Mouse (Mus musculus): ENCODE measurements around the gene Aak1.

The Aak1 gene

GRCm38 (mm10) chr6:86886803-86887202 lies 37.5 kb downstream of the Aak1 start:
- DNase-seq (ENCODE audit: low spot score in 2 of 2): no peak

GRCm38 (mm10) chr6:86897520-86897919 lies 48.2 kb downstream of the Aak1 start:
- no peak for DNase-seq (ENCODE audit: low spot score in 2 of 2)

DNA sequence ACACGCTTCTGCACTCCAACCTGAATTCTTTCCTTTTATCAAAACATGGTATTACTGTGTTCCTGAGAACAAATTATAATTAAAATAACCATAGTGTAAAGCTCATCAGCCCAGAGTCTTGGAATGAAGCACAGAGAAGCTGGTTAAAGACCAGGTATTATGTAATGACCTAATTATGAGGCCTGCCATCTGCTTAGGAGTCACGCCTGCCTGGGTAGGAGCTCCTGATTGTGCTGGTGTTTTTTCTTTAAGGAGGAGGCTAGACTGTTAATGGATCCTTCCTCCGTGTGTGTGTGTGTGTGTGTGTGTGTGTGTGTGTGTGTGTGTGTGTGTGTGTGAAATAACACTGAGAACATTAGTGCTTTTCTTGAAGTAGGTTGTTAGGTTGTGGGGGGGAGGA lies 49.7 kb downstream of the Aak1 start:
- no peak for DNase-seq (ENCODE audit: low spot score in 2 of 2)

GRCm38 (mm10) chr6:86899965-86900364 lies 50.6 kb downstream of the Aak1 start:
- no peak for DNase-seq (ENCODE audit: low spot score in 2 of 2)

DNA sequence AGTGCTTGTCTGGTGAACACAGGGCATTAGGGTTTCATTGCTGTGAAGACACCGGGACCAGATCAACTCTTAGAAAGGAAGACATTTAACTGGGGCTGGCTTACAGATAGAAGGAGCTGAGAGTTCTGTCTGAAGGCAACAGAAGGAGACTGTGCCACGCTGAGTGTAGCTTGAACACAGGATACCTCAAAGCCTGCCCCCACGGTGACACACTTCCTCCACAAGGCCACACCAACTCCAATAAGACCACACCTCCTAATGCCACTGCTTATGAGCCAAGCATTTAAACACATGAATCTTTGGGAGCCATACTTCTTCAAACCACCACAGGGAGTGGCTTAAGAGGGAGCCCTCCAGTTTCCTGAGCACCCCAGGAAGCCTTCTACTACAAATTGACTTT lies 51.2 kb downstream of the Aak1 start:
- DNase-seq (ENCODE audit: low spot score in 2 of 2): no peak

DNA sequence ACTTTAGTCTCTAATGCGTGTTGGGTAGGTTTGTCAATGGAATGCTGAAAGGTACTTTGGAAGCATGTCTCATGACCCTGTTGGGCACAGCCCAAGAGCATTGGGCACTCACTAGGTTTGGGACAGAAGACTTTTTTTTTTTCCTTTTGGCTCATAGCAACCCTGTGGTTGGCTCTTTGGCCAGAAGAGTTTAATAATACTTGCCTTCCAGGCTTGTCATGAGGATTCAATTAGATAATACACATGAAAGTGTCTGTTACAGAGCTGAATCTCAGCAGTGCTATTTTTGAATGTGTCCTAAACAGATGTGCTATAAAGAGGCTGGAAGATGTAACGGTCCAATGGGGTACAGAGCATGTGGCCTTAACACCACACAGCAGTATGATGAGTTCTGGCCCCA lies 56.2 kb downstream of the Aak1 start:
- no peak for DNase-seq (ENCODE audit: low spot score in 2 of 2)

- no peak for DNase-seq (ENCODE audit: low spot score in 2 of 2)
These were observed 57.9 kb downstream of the Aak1 start for GRCm38 (mm10) chr6:86907191-86907590.

DNA sequence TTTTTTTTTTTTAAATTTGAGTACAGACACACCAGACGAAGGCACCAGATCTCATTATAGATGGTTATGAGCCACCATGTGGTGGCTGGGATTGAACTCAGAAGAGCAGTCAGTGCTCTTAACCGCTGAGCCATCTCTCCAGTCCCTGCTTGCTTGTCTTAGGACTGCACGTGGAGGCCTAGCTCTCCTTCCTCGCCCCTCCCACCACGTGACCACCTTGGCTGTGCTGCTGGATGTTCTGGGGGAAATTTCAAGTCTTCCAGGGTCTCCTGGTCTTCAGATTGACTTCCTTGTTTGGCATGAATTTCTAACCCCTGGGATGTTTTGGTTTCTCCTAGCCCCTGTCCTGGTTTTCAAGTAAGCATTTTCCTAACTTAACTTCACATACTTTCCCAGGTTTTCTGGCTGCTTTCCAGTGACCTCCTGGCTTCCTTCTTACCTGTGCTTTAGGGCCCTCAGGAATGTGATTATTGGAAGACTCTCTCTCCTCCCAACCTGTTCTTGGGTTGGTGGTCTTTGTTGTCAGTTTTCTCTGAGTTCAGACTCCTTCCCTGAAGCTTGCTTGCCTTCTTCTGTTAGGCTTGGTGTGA lies 59.3 kb downstream of the Aak1 start:
- DNase-seq (ENCODE audit: low spot score in 2 of 2): no peak

DNA sequence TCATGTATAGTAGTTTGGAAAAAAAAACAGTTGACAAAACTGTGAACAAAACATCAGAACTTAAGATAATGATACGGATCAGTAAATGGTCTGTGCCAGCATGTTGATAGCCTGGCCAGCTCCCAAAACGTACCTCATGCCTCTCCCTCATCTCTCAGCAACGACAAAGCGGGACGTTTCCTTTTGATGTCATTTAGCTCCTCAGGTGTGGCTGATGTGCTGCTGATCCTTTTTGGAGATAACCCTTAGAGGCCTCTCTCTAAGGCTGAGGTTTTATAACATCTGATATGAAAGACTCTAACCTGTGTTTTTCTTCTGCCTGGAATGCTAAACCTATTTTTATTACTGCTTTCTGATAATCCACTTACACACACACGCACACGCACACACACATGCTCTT lies 60.6 kb downstream of the Aak1 start:
- DNase-seq (ENCODE audit: low spot score in 2 of 2): no peak

- no peak for DNase-seq (ENCODE audit: low spot score in 2 of 2)
These were observed 67.0 kb downstream of the Aak1 start for GRCm38 (mm10) chr6:86916157-86916820.

DNA sequence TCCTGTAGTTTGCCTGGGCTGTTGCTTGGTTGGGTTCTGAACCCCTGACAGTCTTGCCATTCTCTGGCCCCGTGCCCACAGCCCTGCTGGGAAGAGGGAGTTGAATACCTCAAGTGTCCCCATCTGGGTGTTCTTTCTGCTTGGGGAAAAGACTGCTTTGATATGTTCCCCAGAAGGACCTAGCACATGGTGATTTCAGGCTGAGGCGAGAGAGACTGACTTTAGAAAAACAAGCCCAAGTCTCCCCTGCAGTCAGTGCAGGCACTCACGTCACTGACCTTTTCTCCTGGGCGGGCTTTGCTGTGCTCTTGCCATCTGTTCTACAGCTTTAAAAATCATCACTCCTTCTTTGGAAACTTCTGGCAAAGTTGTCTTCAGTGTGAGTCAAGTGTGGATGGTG lies 67.9 kb downstream of the Aak1 start:
- DNase-seq (ENCODE audit: low spot score in 2 of 2): no peak

DNA sequence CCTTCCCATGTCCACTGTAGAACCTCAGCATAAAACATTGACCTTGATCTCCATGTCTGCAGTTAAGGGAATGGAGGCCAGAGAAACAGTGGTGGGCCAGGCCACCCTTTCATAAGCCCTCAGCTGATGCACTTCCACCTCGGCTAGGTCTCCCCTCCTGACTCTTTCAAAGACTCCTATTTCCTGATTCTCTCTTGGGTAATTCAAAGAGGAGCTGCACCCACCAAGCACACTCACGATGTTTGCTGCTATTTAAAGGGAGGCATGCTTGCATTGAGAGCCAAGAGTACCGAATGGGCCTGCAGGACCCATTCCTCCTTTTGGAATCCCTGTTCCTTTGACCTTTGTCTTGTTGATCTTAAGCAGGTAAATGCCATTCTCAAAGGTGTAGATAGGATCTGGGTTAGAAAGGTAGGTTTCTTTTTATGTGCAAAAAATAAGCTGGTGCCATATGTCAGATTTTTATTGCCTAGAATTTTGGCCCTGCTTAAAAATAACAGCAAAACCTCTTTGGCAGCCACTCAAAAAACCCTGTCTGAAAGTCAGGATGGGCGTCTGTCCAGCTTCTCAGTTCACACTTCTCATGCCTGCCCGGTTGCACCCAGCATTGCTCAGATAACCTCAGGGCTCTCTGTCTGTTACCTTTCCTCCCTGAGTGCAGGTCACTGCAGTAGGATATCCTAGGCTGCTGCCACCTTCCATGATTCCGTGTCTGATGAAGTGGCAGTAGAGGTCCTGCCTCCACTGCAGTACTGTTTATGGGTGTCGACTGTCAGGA lies 68.9 kb downstream of the Aak1 start:
- no peak for DNase-seq (ENCODE audit: low spot score in 2 of 2)

DNA sequence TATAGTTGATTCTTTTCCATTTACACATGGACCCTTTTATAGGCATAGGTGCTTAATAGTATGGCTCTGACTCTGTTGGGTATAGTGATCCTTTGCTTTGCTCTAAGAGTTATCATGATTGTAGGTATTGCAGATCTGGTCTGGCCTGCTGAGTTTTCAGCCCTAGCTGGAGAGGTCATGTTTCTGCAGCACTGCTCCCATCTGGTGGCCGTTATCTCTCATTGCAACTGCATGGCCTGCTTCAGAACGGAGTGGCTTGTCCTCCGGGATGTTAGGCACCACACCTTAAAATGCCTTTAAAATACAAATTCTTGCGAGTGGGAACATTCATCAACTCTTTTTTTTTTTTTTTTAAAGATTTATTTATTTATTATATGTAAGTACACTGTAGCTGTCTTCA lies 72.6 kb downstream of the Aak1 start:
- no peak for DNase-seq (ENCODE audit: low spot score in 2 of 2)

GRCm38 (mm10) chr6:86924746-86925145 lies 75.4 kb downstream of the Aak1 start:
- no peak for DNase-seq (ENCODE audit: low spot score in 2 of 2)

DNA sequence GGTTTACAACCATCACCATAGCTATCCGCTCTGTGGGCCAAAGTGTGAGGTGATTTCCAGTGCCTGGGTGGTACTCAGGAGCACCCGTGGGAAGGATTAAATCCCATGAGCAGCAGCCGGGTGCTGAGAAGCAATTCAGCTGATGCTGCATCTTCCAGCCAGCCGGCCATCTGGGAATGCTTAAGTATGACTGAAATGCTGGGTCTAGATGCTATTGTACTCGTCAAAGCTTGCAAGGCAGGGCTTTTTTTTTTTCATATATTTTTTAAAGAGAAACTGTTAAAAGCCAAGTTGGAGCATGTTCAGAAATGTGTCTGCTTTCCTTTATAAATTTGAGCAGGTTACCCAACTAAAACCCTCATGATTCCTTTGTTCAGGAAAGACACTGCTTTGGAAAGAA lies 85.2 kb downstream of the Aak1 start:
- no peak for DNase-seq (ENCODE audit: low spot score in 2 of 2)

DNA sequence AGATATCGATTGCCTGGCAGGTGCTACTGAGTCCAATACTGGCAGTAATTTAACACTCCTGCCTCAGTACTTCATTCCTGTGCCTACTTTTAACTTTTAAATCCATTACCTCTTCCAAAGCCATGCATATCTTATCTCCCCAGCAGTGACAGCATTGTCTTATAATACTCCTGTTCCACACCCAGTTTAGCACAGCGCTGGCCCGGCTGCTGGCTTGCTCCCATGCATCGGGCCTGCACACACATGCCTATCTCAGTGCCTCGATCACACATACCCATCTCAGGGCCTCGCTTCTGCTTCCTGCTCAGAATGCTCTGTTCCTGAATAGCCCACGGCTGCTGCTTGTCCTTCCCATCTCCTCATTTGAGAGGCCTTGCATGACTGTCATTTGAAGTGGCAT lies 90.5 kb downstream of the Aak1 start:
- no peak for DNase-seq (ENCODE audit: low spot score in 2 of 2)

GRCm38 (mm10) chr6:86940966-86941365 lies 91.6 kb downstream of the Aak1 start:
- no peak for DNase-seq (ENCODE audit: low spot score in 2 of 2)

- DNase-seq (ENCODE audit: low spot score in 2 of 2): no peak
These were observed 97.8 kb downstream of the Aak1 start for GRCm38 (mm10) chr6:86947100-86947499.

- no peak for DNase-seq (ENCODE audit: low spot score in 2 of 2)
These were observed 99.4 kb downstream of the Aak1 start for GRCm38 (mm10) chr6:86948746-86949145.

GRCm38 (mm10) chr6:86950141-86950540 lies 100.8 kb downstream of the Aak1 start:
- DNase-seq (ENCODE audit: low spot score in 2 of 2): no peak

DNA sequence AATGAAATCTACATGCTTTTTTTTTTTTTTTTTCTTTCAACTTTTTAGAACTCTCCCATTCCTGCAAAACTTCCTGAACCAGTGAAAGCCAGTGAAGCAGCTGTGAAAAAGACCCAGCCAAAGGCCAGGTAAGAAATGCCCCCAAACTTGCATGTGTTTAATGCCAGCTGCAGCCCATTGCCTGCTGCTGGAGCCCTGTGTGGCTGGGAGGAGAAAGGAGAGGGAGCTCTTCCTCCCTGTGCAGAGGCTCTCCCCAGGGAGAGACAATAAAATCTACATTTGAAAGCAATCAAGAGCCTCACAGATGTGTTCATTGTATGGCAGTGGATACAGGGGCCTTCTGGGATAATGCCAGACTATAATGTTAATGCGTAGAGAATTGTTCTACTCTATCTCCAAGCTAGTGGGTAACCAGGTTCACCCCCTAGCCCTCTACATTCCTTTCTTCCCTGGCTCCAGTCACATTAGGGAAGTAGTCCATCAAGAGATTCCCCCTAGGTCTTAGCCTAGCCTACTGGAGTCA lies 101.5 kb downstream of the Aak1 start:
- no peak for DNase-seq (ENCODE audit: low spot score in 2 of 2)

DNA sequence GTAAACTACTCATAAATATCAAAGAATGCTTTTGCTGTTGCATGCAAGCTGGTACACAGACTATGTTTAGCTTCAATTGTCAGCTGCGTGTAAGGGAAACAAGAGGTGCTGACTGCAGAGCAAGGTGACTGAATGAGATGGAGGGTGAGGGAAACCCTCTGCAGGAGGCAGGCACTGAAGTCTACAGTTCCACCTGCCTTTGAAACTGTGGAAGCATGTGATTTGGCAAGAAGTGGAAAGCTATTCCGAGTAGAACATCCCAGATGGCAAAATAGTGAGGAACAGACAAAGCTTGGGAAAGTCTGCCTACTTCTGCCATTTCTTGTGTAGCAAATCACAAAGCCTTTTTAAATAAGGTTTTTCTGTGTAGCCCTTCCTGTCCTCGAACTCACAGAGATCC lies 106.4 kb downstream of the Aak1 start:
- DNase-seq (ENCODE audit: low spot score in 2 of 2): no peak

DNA sequence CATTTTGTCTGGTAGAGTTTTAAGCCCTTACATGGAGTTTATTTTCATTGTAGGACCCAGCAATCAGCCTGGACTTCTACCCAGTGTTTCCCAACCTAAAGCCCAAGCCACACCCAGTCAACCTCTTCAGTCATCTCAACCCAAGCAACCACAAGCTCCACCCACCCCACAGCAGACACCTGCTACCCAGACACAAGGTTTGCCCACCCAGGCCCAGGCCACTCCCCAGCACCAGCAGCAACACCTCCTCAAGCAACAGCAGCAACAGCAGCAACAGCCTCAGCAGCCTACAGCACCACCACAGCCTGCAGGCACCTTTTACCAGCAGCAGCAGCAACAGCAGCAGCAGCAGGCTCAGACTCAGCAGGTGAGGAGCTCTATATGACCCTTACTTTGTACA lies 106.9 kb downstream of the Aak1 start:
- DNase-seq (ENCODE audit: low spot score in 2 of 2): no peak
